Mouse (Mus musculus): ENCODE measurements around the gene Rpl11. TPM values are rescaled to one million over a fixed set of nuclear protein-coding genes. Genes with fewer than 3 reads are reported as not detected.
"Not testable (repeated sequence)": the region's sequence is repeated elsewhere in the genome, so short reads cannot be mapped to it uniquely, and the experiment has no call there.

Gene Rpl11
- total and polyA plus RNA-seq, 2 experiments from 2014 or later, result 312 to 914 TPM

GRCm38 (mm10) chr4:135986301-135986942, 66.8 kb downstream of the Rpl11 start:
- peak overlapping the region; percentile 80 for H3K27ac ChIP-seq
- ATAC-seq (no peak; the same call in 1 of the 2 replicates), DNase-seq (ENCODE audit: low spot score) (peak; percentile 16)
- no peaks in the 10 kb centered on the region for H3K9me3 ChIP-seq (ENCODE audit: low read length)
- H3K9ac ChIP-seq (replicated peaks; ENCODE audit: low read length), result peak overlapping the region; percentile 89
- 5% methylated on average over 20 of the region's 23 CpGs for WGBS
- peak overlapping the region; percentile 84 for H3K4me3 ChIP-seq (ENCODE audit: low read length)
- H3K4me2 ChIP-seq (ENCODE audit: low read depth, low read length), result peak overlapping the region; percentile 99
- no peaks in the 10 kb centered on the region for H3K27me3 ChIP-seq (ENCODE audit: insufficient read depth, low read length)
- H3K4me1 ChIP-seq (ENCODE audit: insufficient read depth, low read length), result peaks cover 12% of the 10 kb centered on the region
- peaks cover 12% of the 10 kb centered on the region for H3K36me3 ChIP-seq (ENCODE audit: insufficient read depth, low read length)
- no peak for TF ChIP-seq CTCF (IDR thresholded peaks at IDR 0.05; ENCODE audit: low read depth)

GRCm38 (mm10) chr4:135985769-135986168, 67.5 kb downstream of the Rpl11 start:
- whole genome bisulfite sequencing, result 87% methylated on average over 7 of the region's 7 CpGs
- Histone ChIP-seq H3K4me1 (ENCODE audit: insufficient read depth, low read length) (peaks cover 12% of the 10 kb centered on the region), H3K27me3 (ENCODE audit: insufficient read depth, low read length) (no peaks in the 10 kb centered on the region), H3K9me3 (ENCODE audit: low read length) (no peaks in the 10 kb centered on the region), H3K9ac (replicated peaks; ENCODE audit: low read length) (peak overlapping the region; percentile 33; the same call in 1 of the 2 replicates), H3K4me2 (ENCODE audit: low read depth, low read length) (peak overlapping the region; percentile 99), H3K4me3 (ENCODE audit: low read length) (peak overlapping the region; percentile 84), H3K27ac (no peak overlapping the region), H3K36me3 (ENCODE audit: insufficient read depth, low read length) (peaks cover 12% of the 10 kb centered on the region)
- DNase-seq (ENCODE audit: low spot score), result no peak
- no peak for TF ChIP-seq CTCF (IDR thresholded peaks at IDR 0.05; ENCODE audit: low read depth)
- ATAC-seq, result no peak

- Histone ChIP-seq H3K9me3 (ENCODE audit: low read length) (no peaks in the 10 kb centered on the region), H3K4me2 (ENCODE audit: low read depth, low read length) (no peak overlapping the region), H3K4me3 (ENCODE audit: low read length) (no peak overlapping the region), H3K27me3 (ENCODE audit: insufficient read depth, low read length) (no peaks in the 10 kb centered on the region), H3K36me3 (ENCODE audit: insufficient read depth, low read length) (peaks cover 12% of the 10 kb centered on the region), H3K4me1 (ENCODE audit: insufficient read depth, low read length) (peaks cover 12% of the 10 kb centered on the region), H3K27ac (no peak overlapping the region), H3K9ac (replicated peaks; ENCODE audit: low read length) (no peak overlapping the region)
- TF ChIP-seq CTCF (IDR thresholded peaks at IDR 0.05; ENCODE audit: low read depth), result no peak
- 96% methylated on average over 5 of the region's 5 CpGs for WGBS
- no peak for DNase-seq (ENCODE audit: low spot score)
- no peak for ATAC-seq
These were observed 68.0 kb downstream of the Rpl11 start for GRCm38 (mm10) chr4:135985193-135985592.

GRCm38 (mm10) chr4:135984556-135984955, 68.7 kb downstream of the Rpl11 start:
- no peak overlapping the region for H3K4me3 ChIP-seq (ENCODE audit: low read length)
- H3K4me1 ChIP-seq (ENCODE audit: insufficient read depth, low read length), result peaks cover 12% of the 10 kb centered on the region
- no peaks in the 10 kb centered on the region for H3K9me3 ChIP-seq (ENCODE audit: low read length)
- H3K4me2 ChIP-seq (ENCODE audit: low read depth, low read length), result no peak overlapping the region
- no peak for TF ChIP-seq CTCF (IDR thresholded peaks at IDR 0.05; ENCODE audit: low read depth)
- H3K27ac ChIP-seq, result no peak overlapping the region
- WGBS, result 93% methylated on average over 5 of the region's 5 CpGs
- no peak for ATAC-seq
- peaks cover 12% of the 10 kb centered on the region for H3K36me3 ChIP-seq (ENCODE audit: insufficient read depth, low read length)
- H3K27me3 ChIP-seq (ENCODE audit: insufficient read depth, low read length), result no peaks in the 10 kb centered on the region
- H3K9ac ChIP-seq (replicated peaks; ENCODE audit: low read length), result no peak overlapping the region
- DNase-seq (ENCODE audit: low spot score), result no peak

GRCm38 (mm10) chr4:135981524-135982063, 71.6 kb downstream of the Rpl11 start:
- peaks cover 8% of the 10 kb centered on the region for H3K4me1 ChIP-seq (ENCODE audit: insufficient read depth, low read length)
- H3K4me3 ChIP-seq (ENCODE audit: low read length), result no peak overlapping the region
- no peak overlapping the region for H3K9ac ChIP-seq (replicated peaks; ENCODE audit: low read length)
- 62% methylated on average over 7 of the region's 7 CpGs for WGBS
- no peaks in the 10 kb centered on the region for H3K27me3 ChIP-seq (ENCODE audit: insufficient read depth, low read length)
- no peak overlapping the region for H3K4me2 ChIP-seq (ENCODE audit: low read depth, low read length)
- DNase-seq (ENCODE audit: low spot score) (no peak), ATAC-seq (no peak)
- peaks cover 23% of the 10 kb centered on the region for H3K36me3 ChIP-seq (ENCODE audit: insufficient read depth, low read length)
- TF ChIP-seq CTCF (IDR thresholded peaks at IDR 0.05; ENCODE audit: low read depth), result no peak
- H3K27ac ChIP-seq, result no peak overlapping the region
- no peaks in the 10 kb centered on the region for H3K9me3 ChIP-seq (ENCODE audit: low read length)

GRCm38 (mm10) chr4:135980223-135980622, 73.0 kb downstream of the Rpl11 start:
- H3K9me3 ChIP-seq (ENCODE audit: low read length); H3K27me3 ChIP-seq (ENCODE audit: insufficient read depth, low read length); H3K4me2 ChIP-seq (ENCODE audit: low read depth, low read length); ATAC-seq; H3K27ac ChIP-seq; DNase-seq (ENCODE audit: low spot score); H3K4me3 ChIP-seq (ENCODE audit: low read length); H3K4me1 ChIP-seq (ENCODE audit: insufficient read depth, low read length); H3K9ac ChIP-seq (replicated peaks; ENCODE audit: low read length): not testable (repeated sequence)
- peaks cover 33% of the 10 kb centered on the region for H3K36me3 ChIP-seq (ENCODE audit: insufficient read depth, low read length)
- WGBS, result 92% methylated on average over 5 of the region's 5 CpGs

Other genes starting within 250 kb of the Rpl11 start
- 52.8 and 61.0 TPM in 2 replicates for gene Srsf10, start 197.7 kb downstream of the Rpl11 start, total RNA-seq (2014; rRNA removed)
- 147 and 155 TPM in 2 replicates for gene Srsf10, start 197.7 kb downstream of the Rpl11 start, polyA plus RNA-seq (2015; fragmentation: Nextera tagmentation; extraction: Ambion mirVana)
- 54.9 and 55.0 TPM in 2 replicates for gene Pnrc2, start 179.6 kb downstream of the Rpl11 start, total RNA-seq (2014; rRNA removed)
- gene Pnrc2, start 179.6 kb downstream of the Rpl11 start, polyA plus RNA-seq (2015; fragmentation: Nextera tagmentation; extraction: Ambion mirVana), result 81.7 and 90.4 TPM in 2 replicates
- 0.04 and 0.58 TPM in 2 replicates for gene Cnr2, start 158.0 kb downstream of the Rpl11 start, total RNA-seq (2014; rRNA removed)
- 0.04 and 0.06 TPM in 2 replicates for gene Cnr2, start 158.0 kb downstream of the Rpl11 start, polyA plus RNA-seq (2015; fragmentation: Nextera tagmentation; extraction: Ambion mirVana)
- 42.5 and 43.6 TPM in 2 replicates for gene Fuca1, start 132.7 kb downstream of the Rpl11 start, total RNA-seq (2014; rRNA removed)
- 92.8 and 97.3 TPM in 2 replicates for gene Fuca1, start 132.7 kb downstream of the Rpl11 start, polyA plus RNA-seq (2015; fragmentation: Nextera tagmentation; extraction: Ambion mirVana)
- gene Hmgcl, start 107.0 kb downstream of the Rpl11 start, total RNA-seq (2014; rRNA removed), result 27.0 and 38.6 TPM in 2 replicates
- 55.0 and 60.0 TPM in 2 replicates for gene Hmgcl, start 107.0 kb downstream of the Rpl11 start, polyA plus RNA-seq (2015; fragmentation: Nextera tagmentation; extraction: Ambion mirVana)
- 36.2 and 41.2 TPM in 2 replicates for gene Gale, start 89.7 kb downstream of the Rpl11 start, total RNA-seq (2014; rRNA removed)
- 39.8 and 40.2 TPM in 2 replicates for gene Gale, start 89.7 kb downstream of the Rpl11 start, polyA plus RNA-seq (2015; fragmentation: Nextera tagmentation; extraction: Ambion mirVana)
- 135 and 172 TPM in 2 replicates for gene Lypla2, start 80.8 kb downstream of the Rpl11 start, total RNA-seq (2014; rRNA removed)
- gene Lypla2, start 80.8 kb downstream of the Rpl11 start, polyA plus RNA-seq (2015; fragmentation: Nextera tagmentation; extraction: Ambion mirVana), result 183 and 186 TPM in 2 replicates
- 53.2 and 60.2 TPM in 2 replicates for gene Pithd1, start 66.2 kb downstream of the Rpl11 start, total RNA-seq (2014; rRNA removed)
- gene Pithd1, start 66.2 kb downstream of the Rpl11 start, polyA plus RNA-seq (2015; fragmentation: Nextera tagmentation; extraction: Ambion mirVana), result 84.5 and 85.7 TPM in 2 replicates
- gene Eloa, start 31.7 kb downstream of the Rpl11 start, total RNA-seq (2014; rRNA removed), result 20.9 and 26.5 TPM in 2 replicates
- 19.7 and 19.8 TPM in 2 replicates for gene Eloa, start 31.7 kb downstream of the Rpl11 start, polyA plus RNA-seq (2015; fragmentation: Nextera tagmentation; extraction: Ambion mirVana)
- 204 and 344 TPM in 2 replicates for gene Id3, start 90.1 kb upstream of the Rpl11 start, total RNA-seq (2014; rRNA removed)
- 253 and 254 TPM in 2 replicates for gene Id3, start 90.1 kb upstream of the Rpl11 start, polyA plus RNA-seq (2015; fragmentation: Nextera tagmentation; extraction: Ambion mirVana)
- gene E2f2, start 119.0 kb upstream of the Rpl11 start, total RNA-seq (2014; rRNA removed), result 3.5 and 3.7 TPM in 2 replicates
- 2.3 and 2.4 TPM in 2 replicates for gene E2f2, start 119.0 kb upstream of the Rpl11 start, polyA plus RNA-seq (2015; fragmentation: Nextera tagmentation; extraction: Ambion mirVana)
- gene Asap3, start 152.9 kb upstream of the Rpl11 start, total RNA-seq (2014; rRNA removed), result 9.1 and 10.5 TPM in 2 replicates
- 4.1 TPM in 2 replicates for gene Asap3, start 152.9 kb upstream of the Rpl11 start, polyA plus RNA-seq (2015; fragmentation: Nextera tagmentation; extraction: Ambion mirVana)
- 2.2 TPM in 1 of 2 replicates, not detected in the other for gene Tcea3, start 194.3 kb upstream of the Rpl11 start, total RNA-seq (2014; rRNA removed)
- 2.7 and 3.3 TPM in 2 replicates for gene Tcea3, start 194.3 kb upstream of the Rpl11 start, polyA plus RNA-seq (2015; fragmentation: Nextera tagmentation; extraction: Ambion mirVana)
- 53.4 and 61.5 TPM in 2 replicates for gene Zfp46, start 231.3 kb upstream of the Rpl11 start, total RNA-seq (2014; rRNA removed)
- gene Zfp46, start 231.3 kb upstream of the Rpl11 start, polyA plus RNA-seq (2015; fragmentation: Nextera tagmentation; extraction: Ambion mirVana), result 22.4 and 22.6 TPM in 2 replicates

Measured in hindbrain, postnatal 0 days (tissue).